Mouse (Mus musculus) cerebral cortex, adult 2 months (tissue): ENCODE data around the gene Sh3rf1.

Source experiments
- WGBS: fragments of 180-500 bp; shearing (Covaris S2); methylation state at CpG from one replicate; pipeline ENCODE4 v1.1.7; 2018; 5-methylcytosine and 5-hydroxymethylcytosine counted together

Gene Sh3rf1

DNA sequence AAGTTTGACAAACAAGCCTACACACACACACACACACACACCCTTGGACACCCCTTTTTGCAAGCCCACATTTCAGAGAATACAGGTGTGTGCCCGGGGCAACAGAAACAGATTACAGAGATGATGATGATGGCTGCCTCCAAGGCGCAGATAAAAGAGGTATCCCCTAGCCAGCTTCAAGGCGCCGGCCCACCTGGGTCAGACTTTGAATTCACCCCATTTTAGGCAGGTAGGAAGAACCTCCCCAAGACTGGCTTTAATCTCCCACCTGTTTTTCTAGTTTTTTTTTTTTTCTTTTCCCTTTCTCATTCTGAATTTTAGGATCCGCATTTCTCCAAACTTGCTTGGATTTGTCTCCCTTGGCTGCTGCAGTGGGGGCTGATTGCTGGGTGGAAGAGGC is 389 bp upstream of the Sh3rf1 start:
- 43% methylated on average over 5 of the region's 5 CpGs for WGBS

DNA sequence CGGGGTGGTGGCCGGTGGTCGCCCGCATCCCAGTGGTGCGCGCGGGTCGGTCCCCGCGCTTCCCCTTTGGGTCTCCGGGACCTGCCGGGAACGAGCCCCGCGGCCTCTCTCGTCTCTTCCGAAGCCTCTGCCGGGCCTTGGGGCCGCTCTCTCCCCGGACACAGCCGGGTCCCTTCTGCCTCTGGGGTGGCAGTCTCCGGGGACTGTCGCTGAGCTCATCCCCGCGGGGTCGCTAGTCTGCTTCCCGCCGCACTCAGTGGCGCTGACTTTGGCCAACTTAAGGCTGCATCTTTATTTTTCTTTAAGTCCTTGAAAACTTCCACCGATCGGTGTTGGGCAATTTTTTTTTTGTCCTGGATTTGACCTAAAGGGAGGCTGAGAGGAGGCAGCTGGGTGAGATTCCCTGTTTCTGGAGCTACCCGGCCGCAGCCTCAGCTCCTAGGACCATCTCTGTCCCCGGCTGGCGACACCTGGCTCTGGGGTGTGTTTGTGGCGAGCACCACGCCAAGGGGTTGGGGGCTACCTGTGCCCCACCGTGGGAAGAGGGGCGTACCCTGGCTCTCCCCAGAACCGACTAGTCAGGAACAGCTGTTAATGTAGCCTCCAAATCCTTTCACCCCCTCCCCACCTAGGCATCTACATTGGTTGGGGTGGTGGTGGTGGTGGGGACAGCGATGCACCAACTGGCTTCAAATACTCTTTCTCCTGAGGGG is 864 bp downstream of the Sh3rf1 start:
- under 1% methylated on average over 41 of the region's 41 CpGs for WGBS

DNA sequence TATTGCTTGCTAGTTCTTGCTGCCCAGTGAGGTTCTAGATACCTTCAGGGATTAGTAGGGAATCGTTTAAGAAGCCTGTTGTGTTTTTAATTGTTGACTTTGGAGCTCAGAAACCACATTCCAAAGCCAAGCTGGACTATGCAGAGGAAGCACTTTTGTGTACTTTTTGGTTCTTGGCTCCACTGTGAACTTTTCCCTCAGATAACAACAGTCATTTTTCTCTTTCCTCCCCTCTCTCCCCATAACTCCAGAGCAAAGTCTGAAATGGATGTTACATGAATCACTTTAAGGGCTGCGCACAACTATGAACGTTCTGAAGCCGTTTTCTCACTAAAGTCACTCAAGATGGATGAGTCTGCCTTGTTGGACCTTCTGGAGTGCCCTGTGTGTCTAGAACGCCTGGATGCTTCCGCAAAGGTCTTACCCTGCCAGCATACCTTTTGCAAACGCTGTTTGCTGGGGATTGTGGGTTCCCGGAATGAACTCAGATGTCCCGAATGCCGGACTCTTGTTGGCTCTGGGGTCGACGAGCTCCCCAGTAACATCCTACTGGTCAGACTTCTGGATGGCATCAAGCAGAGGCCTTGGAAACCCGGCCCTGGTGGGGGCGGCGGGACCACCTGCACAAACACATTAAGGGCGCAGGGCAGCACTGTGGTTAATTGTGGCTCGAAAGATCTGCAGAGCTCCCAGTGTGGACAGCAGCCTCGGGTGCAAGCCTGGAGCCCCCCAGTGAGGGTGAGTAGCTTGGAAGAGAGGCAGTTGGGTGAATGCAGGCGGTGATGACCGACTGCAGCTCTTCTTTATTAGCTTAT is 2.1 kb downstream of the Sh3rf1 start:
- WGBS = 43% methylated on average over 20 of the region's 20 CpGs

DNA sequence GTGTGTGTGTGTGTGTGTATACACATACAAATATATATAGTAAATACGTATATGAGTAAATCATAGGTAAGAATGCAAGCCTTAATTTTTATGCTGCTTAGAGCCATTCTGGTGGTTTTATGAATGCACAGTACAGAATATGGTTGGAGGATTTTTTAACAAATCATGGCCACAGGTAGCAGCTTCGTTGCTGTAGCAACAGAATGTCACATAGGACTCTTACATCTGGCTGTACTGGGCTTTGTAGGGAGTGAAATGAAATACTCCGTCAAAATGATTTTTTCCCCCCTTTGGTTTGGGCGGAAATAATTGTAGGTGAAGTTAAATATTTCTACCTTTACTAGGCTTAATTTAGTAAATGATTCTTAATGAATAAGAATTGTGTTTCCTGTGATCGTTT is 3.0 kb downstream of the Sh3rf1 start:
- WGBS = 68% methylated on average over 5 of the region's 5 CpGs

DNA sequence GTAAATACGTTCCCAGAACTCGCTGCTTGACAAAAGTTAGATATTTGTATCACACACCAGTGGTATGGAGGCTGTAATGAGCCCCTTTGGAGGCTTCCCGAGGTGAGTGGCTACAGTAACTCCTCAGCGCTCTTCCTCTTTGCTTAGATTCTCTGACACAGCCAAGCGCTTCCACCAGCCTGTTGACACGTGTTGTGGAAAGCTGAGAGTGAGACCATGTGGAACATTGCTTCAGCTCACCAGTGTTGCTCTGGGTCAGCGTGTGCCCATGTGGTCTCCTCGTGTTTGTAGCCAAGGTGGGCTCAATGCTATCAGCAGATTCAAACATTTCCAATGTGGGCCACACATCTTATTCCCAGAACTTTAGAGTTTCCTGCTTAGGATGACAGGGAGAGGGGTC is 5.0 kb downstream of the Sh3rf1 start:
- WGBS = 72% methylated on average over 8 of the region's 8 CpGs

DNA sequence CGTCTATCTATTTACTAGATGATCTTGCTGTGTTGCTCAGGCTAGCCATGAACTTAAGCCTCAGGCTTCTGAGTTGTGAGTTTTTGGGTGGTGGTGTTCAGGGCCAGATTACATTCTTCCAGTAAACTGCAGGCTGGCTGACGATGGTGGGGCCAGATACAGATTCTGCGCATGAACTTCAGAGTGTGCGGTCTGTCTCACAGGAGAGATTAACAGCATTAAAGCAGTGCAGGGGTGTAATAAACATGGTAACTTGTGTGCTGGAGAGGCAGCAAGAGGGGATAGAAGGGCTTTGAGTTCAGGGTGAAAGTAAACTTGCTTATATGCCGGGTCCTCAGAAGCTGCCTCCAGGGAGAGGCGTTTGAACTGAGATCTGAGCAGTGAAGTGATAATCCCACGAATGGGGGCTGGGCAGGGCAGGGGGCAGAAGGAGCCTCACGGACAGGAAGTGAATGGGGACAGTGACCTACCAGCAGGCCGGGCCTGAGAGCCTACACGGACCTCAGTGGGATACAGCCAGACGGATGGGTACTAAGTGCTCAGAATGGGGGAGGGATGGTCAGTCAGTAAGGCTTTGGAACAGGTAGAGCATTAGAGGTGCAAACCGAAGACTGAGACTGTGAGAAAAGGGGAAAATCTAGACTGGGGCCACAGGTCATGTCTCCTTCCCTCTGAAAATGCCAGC is 6.0 kb downstream of the Sh3rf1 start:
- 81% methylated on average over 12 of the region's 12 CpGs for WGBS

DNA sequence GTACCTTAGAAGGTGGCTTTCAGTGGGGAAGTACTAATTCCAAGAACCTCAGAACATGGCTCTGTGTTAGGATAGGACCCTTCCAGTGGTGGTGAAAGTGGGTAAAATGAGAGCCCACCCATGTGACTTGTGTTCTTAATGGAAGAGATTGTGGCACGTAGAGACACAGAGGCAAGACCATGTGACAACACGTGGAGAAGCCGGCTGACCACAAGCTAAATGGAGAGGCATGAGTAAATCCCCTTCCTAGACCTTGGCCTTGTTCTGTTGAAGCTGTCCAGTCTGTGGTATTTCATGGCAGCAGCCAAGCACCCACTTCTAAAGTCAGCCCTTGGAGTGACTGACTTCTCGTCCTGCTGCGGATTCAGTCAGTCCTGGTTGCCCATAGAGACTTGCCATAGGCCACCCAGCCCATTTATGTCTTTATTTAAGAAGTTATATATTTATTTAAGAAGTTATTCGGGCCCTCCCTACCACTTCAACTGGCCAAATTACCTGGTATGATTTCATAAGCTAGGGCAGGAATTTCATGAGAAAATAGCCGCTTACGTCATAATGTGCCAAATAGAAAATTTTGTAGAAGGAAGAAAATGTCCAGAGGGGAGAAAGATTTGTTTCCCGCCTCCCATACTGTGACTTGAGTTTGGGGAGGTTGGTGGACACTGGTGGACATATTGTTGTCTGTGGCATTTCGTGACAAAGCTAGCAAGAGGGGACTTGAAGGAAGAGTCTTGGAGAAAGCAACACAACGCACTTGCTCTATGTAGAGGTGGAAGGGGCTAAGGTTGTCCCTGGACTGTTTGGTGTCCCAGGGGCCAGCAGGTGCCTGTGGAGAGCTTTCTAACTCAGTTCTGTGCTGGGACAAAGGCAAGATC is 7.4 kb downstream of the Sh3rf1 start:
- 98% methylated on average over 11 of the region's 11 CpGs for WGBS

DNA sequence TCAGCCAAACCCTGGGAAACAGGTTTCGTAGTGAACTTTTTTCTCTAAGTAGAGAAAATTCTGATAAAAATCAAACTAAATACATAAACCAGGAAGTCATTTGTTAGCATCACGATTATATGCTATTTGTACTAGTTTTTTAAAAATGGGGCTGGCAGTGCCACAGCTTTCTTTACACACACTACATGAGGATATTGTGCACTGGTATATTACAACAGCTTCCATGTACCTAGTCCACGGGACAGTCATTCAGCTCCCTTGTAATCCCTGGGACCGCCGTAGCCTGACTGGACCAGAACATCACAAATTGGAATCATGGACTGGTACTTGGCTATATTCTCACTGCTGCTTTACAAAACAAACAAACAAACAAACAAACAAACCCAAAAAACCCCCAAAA is 11.8 kb downstream of the Sh3rf1 start:
- WGBS = 86% methylated on average over 5 of the region's 5 CpGs

DNA sequence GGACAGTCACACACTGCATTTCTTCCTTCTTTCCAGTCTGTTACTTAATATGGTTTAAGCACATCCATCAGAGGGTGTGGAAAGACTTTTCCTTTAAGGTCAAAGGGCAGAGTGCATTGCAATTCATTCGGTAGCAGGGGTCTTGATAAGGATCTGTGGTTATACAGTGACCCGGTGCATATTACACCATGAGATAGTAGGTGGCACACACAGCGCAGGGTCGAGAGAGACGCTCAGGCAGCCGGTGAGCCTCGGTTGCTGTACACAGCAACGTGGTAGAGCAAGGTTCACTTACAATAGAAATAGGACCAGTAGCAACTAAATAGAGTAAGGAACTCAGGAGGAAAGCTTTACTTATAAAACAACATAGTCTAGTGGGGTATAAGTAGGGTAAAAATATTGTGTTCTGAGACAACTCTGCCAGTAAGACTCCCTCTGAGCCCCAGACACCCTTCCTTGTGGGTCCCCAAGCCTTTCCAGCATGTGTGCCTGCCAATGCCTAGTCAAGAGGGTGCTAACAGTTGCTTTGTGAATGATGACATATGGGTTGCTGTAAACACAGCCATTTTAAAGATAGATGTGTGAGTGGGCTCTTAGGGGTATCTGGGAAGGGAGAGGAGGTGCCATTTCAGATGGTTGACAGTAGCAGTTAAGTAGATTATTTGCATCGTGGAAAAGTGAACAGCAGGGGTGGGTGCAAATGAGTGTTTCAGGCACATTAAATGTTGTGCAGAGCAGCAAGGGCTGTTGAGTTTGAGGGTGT is 13.0 kb downstream of the Sh3rf1 start:
- 57% methylated on average over 9 of the region's 9 CpGs for WGBS

DNA sequence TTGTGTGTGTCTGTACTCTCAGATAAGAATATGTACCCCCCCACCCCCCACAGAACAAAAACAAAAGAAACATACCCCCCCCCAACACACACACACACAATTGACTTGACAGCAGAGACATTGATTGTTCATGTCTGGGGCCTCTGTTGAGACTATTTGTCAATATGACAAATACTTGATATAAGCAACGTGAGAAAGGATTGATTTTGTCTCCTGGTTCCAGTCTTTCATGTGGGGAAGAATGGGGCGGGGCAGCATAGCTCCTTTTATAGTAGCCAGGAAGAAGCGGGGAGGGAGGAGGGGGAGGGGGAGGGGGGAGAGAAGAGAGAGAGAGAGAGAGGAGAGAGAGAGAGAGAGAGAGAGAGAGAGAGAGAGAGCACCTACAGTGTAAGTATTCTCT is 15.9 kb downstream of the Sh3rf1 start:
- 82% methylated on average over 3 of the region's 3 CpGs for WGBS

DNA sequence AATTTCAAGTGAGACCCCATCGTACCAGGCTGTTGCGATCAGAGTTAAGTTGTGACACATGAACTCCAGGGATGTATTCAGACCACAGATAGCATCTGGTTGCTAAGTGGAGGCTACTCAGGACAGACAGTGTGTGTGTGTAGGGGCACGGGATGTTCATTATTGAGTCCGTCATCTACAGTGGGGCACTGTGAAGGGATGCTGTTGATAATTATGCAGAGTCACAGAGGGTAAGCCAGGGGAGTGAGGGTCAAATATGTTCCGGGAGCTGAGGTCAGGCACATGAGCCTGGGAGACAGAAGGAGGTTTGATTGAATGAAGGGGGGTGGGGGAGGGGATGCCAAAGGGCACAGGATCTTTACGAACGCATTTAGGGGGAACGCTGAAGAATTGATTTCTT is 17.6 kb downstream of the Sh3rf1 start:
- WGBS = 84% methylated on average over 8 of the region's 8 CpGs

DNA sequence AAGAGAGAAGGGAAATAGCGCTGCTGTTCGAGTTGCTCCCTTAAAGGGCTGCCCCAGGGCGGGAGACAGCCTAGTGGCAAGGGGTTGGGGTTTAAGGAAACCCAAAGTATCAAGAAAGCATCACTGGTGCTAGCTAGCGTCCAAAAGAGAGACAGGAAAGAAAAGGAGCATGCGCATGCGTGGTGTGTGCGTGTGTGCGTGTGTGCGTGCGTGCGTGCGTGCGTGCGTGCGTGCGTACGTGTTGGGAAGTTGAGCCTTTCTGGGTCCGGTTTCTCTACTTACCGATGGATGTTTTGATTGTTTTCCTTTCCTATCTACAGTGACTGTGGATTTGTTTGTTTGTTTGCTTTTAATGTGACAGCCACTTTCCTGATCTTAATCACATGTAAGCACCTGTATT is 19.2 kb downstream of the Sh3rf1 start:
- 96% methylated on average over 19 of the region's 19 CpGs for WGBS

DNA sequence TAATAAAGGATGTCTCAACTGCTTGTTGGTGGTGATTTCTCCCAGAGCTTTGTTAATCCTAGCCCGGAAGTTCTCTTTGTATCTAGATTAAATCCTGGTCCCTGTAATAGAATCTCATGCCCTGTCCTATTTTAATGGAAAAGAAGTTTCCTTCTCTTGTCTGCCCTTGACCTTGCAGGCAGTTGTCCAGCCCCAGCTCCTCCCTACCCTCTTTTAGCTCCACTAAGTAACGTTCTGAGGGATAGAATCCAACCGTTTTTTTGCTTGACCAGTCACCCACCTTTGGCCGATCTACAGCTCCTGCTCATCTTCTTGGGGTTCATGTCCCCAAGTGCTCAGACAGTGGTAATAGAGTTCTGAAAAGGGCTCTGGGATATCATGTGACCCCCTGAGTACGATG is 19.8 kb downstream of the Sh3rf1 start:
- WGBS = 89% methylated on average over 5 of the region's 5 CpGs

DNA sequence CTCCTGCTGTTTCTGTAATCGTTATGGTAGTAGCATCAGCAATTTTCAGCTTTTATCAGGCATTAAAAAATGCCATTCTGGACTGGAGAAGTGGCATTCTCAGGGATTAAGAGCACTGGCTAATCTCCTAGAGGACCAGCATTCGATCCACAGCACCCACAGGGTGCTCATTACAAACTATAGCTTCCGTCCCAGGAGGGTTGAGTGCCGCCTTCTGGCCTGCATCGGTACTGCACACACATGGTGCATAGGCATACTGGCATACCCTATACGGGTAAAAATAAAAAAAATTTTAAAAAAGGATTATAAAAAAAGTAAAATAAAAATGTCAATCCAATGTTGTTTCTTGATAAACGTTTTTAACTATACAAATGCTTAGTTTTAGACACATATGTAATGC is 20.5 kb downstream of the Sh3rf1 start:
- 87% methylated on average over 7 of the region's 7 CpGs for WGBS

DNA sequence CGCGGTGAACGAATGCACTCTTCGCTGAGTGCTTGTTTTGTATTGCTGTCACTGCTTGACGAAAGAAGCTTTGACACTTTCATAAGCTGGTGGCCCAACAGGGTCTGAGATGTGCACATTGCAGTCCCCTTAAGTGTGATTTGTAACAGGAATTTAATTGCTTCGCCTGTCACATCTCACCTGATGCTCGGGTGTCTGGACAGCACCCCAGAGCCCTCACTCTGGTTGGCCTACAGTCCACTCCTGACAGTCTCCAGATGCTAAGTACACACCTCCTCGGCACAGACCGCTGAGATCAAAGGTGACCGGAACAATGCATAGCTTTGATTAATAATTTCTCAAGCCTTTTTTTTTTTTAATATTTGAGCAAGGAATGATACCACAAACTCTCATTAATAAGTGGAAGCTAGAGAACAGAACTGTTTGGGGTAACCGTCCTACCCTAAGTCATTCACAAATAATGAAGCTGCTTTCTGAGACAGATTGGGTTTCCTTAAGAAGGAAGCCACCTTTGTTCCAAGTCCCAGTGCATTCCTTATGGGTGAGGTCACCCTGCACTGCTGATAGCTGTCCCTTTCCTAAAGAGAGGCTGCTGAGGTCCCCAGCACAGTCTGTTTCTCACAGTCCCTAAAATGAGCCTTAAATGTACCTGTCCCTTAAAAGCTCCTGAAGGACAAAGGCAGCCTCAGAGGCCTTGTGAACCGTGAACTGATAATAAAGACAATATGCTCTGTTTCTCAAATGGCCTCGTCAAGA is 23.8 kb downstream of the Sh3rf1 start:
- 72% methylated on average over 13 of the region's 13 CpGs for WGBS

DNA sequence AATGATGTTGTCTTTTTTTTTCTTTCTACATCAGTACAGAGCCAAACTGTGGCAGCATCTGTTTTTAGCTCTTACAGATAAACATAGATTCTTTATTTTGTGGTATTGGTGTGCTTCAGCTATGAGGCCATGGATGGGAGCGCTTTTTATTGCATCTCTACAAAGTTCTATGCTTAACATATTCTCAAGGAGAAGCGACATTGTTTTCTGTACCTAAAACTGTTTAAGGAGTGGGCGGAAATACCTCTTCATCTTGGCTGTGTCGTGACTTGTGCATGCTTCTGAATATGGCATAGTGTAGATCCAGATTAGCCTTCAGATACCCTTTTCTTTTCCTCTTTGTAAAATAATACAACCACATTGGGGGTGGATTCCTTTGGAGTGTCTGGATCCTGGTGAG is 25.8 kb downstream of the Sh3rf1 start:
- WGBS = 47% methylated on average over 4 of the region's 4 CpGs

DNA sequence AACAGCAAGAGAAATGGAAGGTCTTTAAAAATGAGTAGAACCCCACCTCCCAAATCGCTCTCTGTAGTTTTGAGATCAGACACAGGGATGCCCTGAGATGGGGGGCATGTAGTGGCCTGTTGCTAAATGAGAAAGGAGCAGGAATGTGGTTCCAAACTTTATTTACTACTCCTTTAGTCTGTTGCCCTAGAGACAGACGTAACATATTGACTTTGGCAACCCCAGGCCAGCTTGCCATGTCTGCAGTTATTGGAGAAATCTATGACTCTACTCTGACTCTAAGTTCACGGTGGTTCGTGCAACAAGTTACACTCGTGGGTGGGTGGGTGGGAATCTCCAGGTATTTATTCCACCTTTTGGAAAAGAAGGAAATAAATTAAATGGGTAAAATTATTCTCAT is 30.5 kb downstream of the Sh3rf1 start:
- WGBS = 82% methylated on average over 5 of the region's 5 CpGs

DNA sequence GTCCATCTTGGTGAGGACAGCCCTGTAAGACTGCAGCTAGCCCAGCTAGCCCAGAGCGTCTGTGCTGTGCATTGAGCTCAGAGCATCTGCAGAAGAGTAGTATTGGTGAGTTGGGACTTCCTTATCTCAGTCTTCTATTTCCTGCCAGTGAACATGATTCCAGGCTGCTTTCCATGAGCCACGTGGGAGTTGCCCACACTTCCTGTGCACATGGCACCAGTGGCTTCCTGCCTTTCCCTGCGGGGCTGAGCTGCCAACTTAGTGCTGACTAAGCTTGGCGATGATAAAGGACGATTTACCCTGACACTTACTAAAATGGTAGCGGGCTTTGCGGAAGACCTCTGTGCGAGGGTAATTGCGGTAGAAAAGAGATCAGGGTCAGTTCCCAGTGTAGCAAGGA is 35.2 kb downstream of the Sh3rf1 start:
- 38% methylated on average over 9 of the region's 9 CpGs for whole genome bisulfite sequencing

DNA sequence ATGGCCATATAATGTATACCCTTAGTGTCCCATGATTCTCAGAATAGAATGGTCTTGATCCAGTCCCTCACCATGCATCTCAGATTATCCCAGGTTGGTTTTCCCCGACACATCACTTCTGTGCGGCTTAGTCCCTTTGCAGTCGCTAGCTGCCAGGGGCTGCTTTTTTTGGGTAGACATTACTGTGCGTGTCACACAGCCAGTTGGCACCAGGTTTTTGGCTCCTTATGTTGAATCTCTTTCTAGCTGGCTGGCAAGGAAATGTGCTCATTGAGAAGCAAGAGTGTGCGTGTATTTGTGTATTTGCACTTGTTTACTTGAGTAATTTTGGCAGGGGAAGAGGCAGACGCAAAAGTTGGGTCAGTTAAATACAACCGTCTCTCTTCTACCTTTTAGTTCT is 35.9 kb downstream of the Sh3rf1 start:
- 24% methylated on average over 7 of the region's 7 CpGs for WGBS

DNA sequence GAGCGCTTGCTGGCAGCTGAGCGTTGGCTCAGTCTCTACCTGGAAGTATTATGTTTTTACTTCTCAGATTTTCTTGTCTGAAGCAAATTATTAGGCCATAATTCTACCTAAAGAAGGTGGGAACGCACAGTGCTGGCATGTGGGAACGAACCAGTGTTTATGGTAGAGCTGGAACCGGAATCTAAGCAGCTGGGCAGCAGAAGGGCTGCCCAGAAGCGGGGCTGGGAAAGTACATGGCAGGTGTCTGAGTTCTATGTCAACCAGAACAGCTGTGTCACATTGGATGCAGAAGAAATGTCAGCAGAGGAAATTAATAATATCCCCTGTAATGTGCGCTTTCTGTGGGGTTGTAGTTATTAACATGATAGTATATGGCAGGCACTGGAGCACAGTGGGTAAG is 36.9 kb downstream of the Sh3rf1 start:
- 79% methylated on average over 7 of the region's 7 CpGs for WGBS
